Mouse (Mus musculus): ENCODE data around the gene Myl3. TPM values are rescaled to one million over a fixed set of nuclear protein-coding genes. Genes with fewer than 3 reads are reported as not detected.
A peak's percentile ranks its signal among the peaks of the same experiment; 100 is the strongest.

Myl3 gene
- polyA plus RNA-seq, 1 experiment = 0.94 TPM

- no peak for DNase-seq (ENCODE audit: low read depth in 1 of 2, low spot score in 2 of 2)
- peaks cover 4% of the 10 kb centered on the region; the same call in 1 of the 2 replicates for H3K4me1 ChIP-seq (ENCODE audit: control insufficient read depth, insufficient read depth, insufficient read length)
- TF ChIP-seq POLR2A (IDR thresholded peaks at IDR 0.05; ENCODE audit: low read depth, low read length) (no peak), CTCF (IDR thresholded peaks at IDR 0.05; ENCODE audit: extremely low read depth, insufficient read depth, insufficient read length, insufficient replicate concordance) (no peak)
- peaks cover 2% of the 10 kb centered on the region; the same call in 1 of the 2 replicates for H3K27me3 ChIP-seq (ENCODE audit: control insufficient read depth, insufficient read depth, low read length)
- H3K36me3 ChIP-seq (ENCODE audit: control insufficient read depth, insufficient read depth, low read length) = no peaks in the 10 kb centered on the region
- H3K4me3 ChIP-seq (ENCODE audit: extremely low read depth, insufficient read depth, insufficient read length) = no peak overlapping the region
- WGBS = 84% methylated on average over 9 of the region's 9 CpGs
- H3K27ac ChIP-seq (ENCODE audit: insufficient read depth, low read length) = peak overlapping the region; percentile 54; the same call in 1 of the 2 replicates
Measured at GRCm38 (mm10) chr9:110736362-110736761, 5.3 kb upstream of the Myl3 start.

GRCm38 (mm10) chr9:110738054-110738453 lies 3.6 kb upstream of the Myl3 start:
- peaks cover 13% of the 10 kb centered on the region for H3K27me3 ChIP-seq (ENCODE audit: control insufficient read depth, insufficient read depth, low read length)
- no peaks in the 10 kb centered on the region for H3K36me3 ChIP-seq (ENCODE audit: control insufficient read depth, insufficient read depth, low read length)
- WGBS = 44% methylated on average over 1 of the region's 1 CpGs
- no peak overlapping the region for H3K4me3 ChIP-seq (ENCODE audit: extremely low read depth, insufficient read depth, insufficient read length)
- no peak for DNase-seq (ENCODE audit: low read depth in 1 of 2, low spot score in 2 of 2)
- TF ChIP-seq CTCF (IDR thresholded peaks at IDR 0.05; ENCODE audit: extremely low read depth, insufficient read depth, insufficient read length, insufficient replicate concordance) (no peak), POLR2A (IDR thresholded peaks at IDR 0.05; ENCODE audit: low read depth, low read length) (no peak)
- no peak overlapping the region for H3K27ac ChIP-seq (ENCODE audit: insufficient read depth, low read length)
- H3K4me1 ChIP-seq (ENCODE audit: control insufficient read depth, insufficient read depth, insufficient read length) = peaks cover 7% of the 10 kb centered on the region

GRCm38 (mm10) chr9:110739961-110740360 lies 1.7 kb upstream of the Myl3 start:
- TF ChIP-seq POLR2A (IDR thresholded peaks at IDR 0.05; ENCODE audit: low read depth, low read length) = no peak
- TF ChIP-seq CTCF (IDR thresholded peaks at IDR 0.05; ENCODE audit: extremely low read depth, insufficient read depth, insufficient read length, insufficient replicate concordance) = no peak
- H3K4me3 ChIP-seq (ENCODE audit: extremely low read depth, insufficient read depth, insufficient read length) = no peak overlapping the region
- 75% methylated on average over 7 of the region's 7 CpGs for WGBS
- H3K27me3 ChIP-seq (ENCODE audit: control insufficient read depth, insufficient read depth, low read length) = peaks cover 23% of the 10 kb centered on the region
- DNase-seq (ENCODE audit: low read depth in 1 of 2, low spot score in 2 of 2) = no peak
- no peak overlapping the region for H3K27ac ChIP-seq (ENCODE audit: insufficient read depth, low read length)
- H3K4me1 ChIP-seq (ENCODE audit: control insufficient read depth, insufficient read depth, insufficient read length) = peaks cover 6% of the 10 kb centered on the region; the same call in 1 of the 2 replicates
- no peaks in the 10 kb centered on the region for H3K36me3 ChIP-seq (ENCODE audit: control insufficient read depth, insufficient read depth, low read length)

DNA sequence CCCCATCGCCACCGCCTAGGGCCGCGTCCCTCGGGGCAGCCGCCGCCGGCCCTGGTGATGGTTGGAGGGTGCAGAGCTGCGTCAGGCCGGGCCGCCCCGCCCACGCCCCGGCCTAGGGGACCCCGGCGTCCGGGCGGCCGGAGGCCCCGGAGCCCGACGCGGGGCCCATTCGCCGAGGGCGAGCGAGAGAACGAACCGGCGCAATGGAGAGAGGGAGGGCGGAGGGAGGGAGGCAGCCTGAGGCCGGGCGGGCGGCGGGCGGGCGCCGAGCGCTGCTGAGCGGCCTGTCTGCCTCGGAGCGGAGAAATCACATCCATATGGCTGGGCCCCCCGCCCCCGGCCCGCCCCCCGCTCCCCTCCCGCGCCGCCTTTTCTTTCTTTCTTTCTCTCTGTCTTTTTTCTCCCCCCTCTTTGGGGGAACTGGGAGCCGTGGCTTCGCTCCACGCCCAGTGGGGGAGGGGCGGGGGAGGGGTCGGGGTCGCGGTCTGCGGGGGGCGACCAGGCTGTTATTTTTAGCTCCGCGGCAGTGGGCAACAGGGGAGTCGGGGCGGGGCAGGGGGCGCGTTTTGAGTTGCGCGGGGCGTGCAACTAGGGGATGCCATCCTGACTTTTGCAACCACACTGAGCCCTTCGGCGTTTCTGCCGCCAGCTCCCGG lies 762 bp downstream of the Myl3 start:
- Histone ChIP-seq H3K27me3 (ENCODE audit: control insufficient read depth, insufficient read depth, low read length) (peaks cover 23% of the 10 kb centered on the region), H3K4me3 (ENCODE audit: extremely low read depth, insufficient read depth, insufficient read length) (peak overlapping the region; percentile 57), H3K36me3 (ENCODE audit: control insufficient read depth, insufficient read depth, low read length) (no peaks in the 10 kb centered on the region), H3K27ac (ENCODE audit: insufficient read depth, low read length) (no peak overlapping the region), H3K4me1 (ENCODE audit: control insufficient read depth, insufficient read depth, insufficient read length) (peaks cover 6% of the 10 kb centered on the region; the same call in 1 of the 2 replicates)
- under 1% methylated on average over 48 of the region's 71 CpGs for WGBS
- TF ChIP-seq CTCF (IDR thresholded peaks at IDR 0.05; ENCODE audit: extremely low read depth, insufficient read depth, insufficient read length, insufficient replicate concordance) (no peak), POLR2A (IDR thresholded peaks at IDR 0.05; ENCODE audit: low read depth, low read length) (no peak)
- DNase-seq (ENCODE audit: low read depth in 1 of 2, low spot score in 2 of 2) = no peak

DNA sequence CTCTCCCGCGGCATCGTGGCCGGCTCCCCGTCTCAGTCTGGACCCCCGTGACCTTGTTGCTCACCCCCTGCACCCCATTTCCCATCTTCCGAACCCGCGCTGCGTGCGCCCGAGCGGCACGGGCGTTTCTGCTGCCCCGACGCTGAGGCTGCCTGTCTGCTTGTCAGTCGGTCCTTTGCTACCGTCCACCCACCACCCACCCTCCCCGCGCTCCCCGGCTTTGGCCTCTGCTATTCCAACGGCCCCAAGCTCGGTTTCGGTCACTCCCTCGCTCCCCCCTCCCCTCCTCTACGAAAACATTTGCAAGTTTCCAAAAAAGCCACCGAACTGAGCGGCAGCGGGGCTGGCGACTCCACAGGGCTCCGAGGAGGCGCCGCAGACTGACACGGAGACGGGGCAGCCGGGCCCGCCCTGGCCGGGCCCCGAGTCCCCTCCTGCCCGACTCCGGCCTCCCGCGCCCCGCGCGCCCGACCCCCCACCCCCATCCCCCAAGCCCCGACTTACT lies 1.3 kb downstream of the Myl3 start:
- Histone ChIP-seq H3K36me3 (ENCODE audit: control insufficient read depth, insufficient read depth, low read length) (no peaks in the 10 kb centered on the region), H3K4me1 (ENCODE audit: control insufficient read depth, insufficient read depth, insufficient read length) (peaks cover 6% of the 10 kb centered on the region; the same call in 1 of the 2 replicates), H3K27ac (ENCODE audit: insufficient read depth, low read length) (no peak overlapping the region), H3K27me3 (ENCODE audit: control insufficient read depth, insufficient read depth, low read length) (peaks cover 23% of the 10 kb centered on the region), H3K4me3 (ENCODE audit: extremely low read depth, insufficient read depth, insufficient read length) (peak overlapping the region; percentile 57)
- 3% methylated on average over 43 of the region's 49 CpGs for WGBS
- TF ChIP-seq POLR2A (IDR thresholded peaks at IDR 0.05; ENCODE audit: low read depth, low read length) (no peak), CTCF (IDR thresholded peaks at IDR 0.05; ENCODE audit: extremely low read depth, insufficient read depth, insufficient read length, insufficient replicate concordance) (no peak)
- no peak for DNase-seq (ENCODE audit: low read depth in 1 of 2, low spot score in 2 of 2)

GRCm38 (mm10) chr9:110743456-110744323 lies 2.0 kb downstream of the Myl3 start:
- DNase-seq (ENCODE audit: low read depth in 1 of 2, low spot score in 2 of 2) = no peak
- no peak for TF ChIP-seq POLR2A (IDR thresholded peaks at IDR 0.05; ENCODE audit: low read depth, low read length)
- no peak for TF ChIP-seq CTCF (IDR thresholded peaks at IDR 0.05; ENCODE audit: extremely low read depth, insufficient read depth, insufficient read length, insufficient replicate concordance)
- peaks cover 23% of the 10 kb centered on the region for H3K27me3 ChIP-seq (ENCODE audit: control insufficient read depth, insufficient read depth, low read length)
- no peak overlapping the region for H3K27ac ChIP-seq (ENCODE audit: insufficient read depth, low read length)
- peaks cover 6% of the 10 kb centered on the region; the same call in 1 of the 2 replicates for H3K4me1 ChIP-seq (ENCODE audit: control insufficient read depth, insufficient read depth, insufficient read length)
- no peaks in the 10 kb centered on the region for H3K36me3 ChIP-seq (ENCODE audit: control insufficient read depth, insufficient read depth, low read length)
- peak overlapping the region; percentile 57; the same call in 1 of the 2 replicates for H3K4me3 ChIP-seq (ENCODE audit: extremely low read depth, insufficient read depth, insufficient read length)
- WGBS = 14% methylated on average over 51 of the region's 63 CpGs

All from spleen, adult 2 months (tissue).